Mouse (Mus musculus): Measurements from ENCODE around the gene Nf1. TPM values are rescaled to one million over a fixed set of nuclear protein-coding genes. Genes with fewer than 3 reads are reported as not detected.

Gene Nf1
- polyA plus RNA-seq, 1 experiment from 2014 or later = 2.5 TPM

DNA sequence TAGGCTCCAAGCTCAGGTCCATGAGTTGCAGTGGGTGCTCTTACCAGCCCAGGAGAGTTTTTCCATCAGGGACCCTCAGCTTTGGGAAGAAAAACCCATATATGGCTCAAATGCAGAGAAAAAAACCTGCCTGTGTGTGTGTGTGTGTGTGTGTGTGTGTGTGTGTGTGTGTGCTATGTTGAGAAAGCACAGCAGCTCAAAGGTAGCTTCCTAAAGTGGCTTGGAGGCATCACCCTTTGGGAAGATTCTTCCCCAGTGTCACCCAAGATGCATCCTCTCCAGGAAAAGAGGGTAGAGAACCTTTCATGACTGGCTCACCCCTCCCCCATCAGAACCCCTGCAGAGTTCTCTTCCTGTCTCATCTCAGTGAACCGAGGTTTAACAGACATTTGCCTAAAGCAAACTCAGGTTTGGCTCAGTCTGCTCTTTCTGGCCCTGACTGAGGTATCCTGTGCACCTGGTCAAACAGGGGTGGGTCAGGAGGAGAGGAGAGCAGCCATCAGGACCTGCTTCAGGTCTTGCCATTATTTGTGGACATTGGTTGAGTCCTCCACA lies 272.6 kb downstream of the Nf1 start:
- no peaks in the 10 kb centered on the region for H3K9me3 ChIP-seq (replicated peaks)
- no peak for ATAC-seq
- 0% methylated on average over 1 of the region's 1 CpGs for WGBS (ENCODE audit: insufficient replicate concordance)

DNA sequence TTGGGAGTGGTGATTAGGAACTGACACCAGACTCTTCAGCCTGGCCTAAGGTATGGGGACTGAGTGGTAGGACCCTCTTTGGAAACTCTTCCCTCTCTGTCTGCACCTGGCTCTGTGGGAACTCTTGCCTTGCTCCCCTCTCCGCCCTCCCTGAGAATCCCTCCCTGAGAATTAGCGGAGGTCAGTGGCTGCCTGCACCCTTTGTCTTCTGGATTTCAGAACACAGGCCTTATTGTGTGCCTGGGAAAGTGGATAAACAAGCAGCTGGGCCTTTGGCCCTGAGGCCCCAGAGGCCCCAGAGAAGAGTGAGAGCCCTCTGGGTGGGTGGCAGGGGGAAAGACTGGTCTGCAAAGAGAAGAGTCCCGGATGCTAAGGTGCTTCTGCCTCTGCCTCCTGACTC lies 273.6 kb downstream of the Nf1 start:
- ATAC-seq = no peak
- 54% methylated on average over 3 of the region's 3 CpGs for WGBS (ENCODE audit: insufficient replicate concordance)
- Histone ChIP-seq H3K9ac (no peak overlapping the region), H3K4me2 (no peak overlapping the region), H3K27me3 (replicated peaks) (peaks cover 38% of the 10 kb centered on the region), H3K4me1 (peaks cover 18% of the 10 kb centered on the region; the same call in 1 of the 2 replicates), H3K36me3 (no peaks in the 10 kb centered on the region), H3K27ac (no peak overlapping the region), H3K9me3 (replicated peaks) (no peaks in the 10 kb centered on the region), H3K4me3 (no peak overlapping the region)

More for the DNA sequence above, 272.6 kb downstream of the Nf1 start:
- no peak overlapping the region for H3K4me2 ChIP-seq
- no peak overlapping the region for H3K9ac ChIP-seq
- H3K27ac ChIP-seq = no peak overlapping the region
- no peak overlapping the region for H3K4me3 ChIP-seq
- H3K4me1 ChIP-seq = peaks cover 18% of the 10 kb centered on the region; the same call in 1 of the 2 replicates
- peaks cover 38% of the 10 kb centered on the region for H3K27me3 ChIP-seq (replicated peaks)
- H3K36me3 ChIP-seq = no peaks in the 10 kb centered on the region

DNA sequence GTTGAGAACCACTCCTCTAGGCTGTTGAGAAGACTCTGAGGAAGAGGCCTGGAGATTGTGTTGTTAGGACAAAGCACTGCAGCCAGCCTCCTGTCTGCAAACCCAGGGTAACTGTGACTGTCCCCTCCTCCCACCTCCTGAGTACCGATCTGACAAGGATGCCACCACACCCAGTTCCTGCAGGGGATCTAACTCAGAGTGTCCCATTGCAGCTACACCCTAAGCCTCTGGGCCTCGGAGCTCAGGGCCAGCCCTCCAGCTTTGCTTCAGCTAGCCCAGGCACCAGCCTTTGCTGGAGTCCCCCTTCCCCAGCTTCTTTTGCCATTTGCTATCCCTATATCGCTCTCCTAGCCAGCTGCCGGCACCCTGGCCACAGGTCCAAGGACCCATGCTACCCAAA lies 274.2 kb downstream of the Nf1 start:
- WGBS (ENCODE audit: insufficient replicate concordance) = 40% methylated on average over 4 of the region's 4 CpGs
- Histone ChIP-seq H3K9me3 (replicated peaks) (no peaks in the 10 kb centered on the region), H3K4me2 (no peak overlapping the region), H3K27me3 (replicated peaks) (peaks cover 38% of the 10 kb centered on the region), H3K4me1 (peaks cover 18% of the 10 kb centered on the region; the same call in 1 of the 2 replicates), H3K27ac (no peak overlapping the region), H3K4me3 (no peak overlapping the region), H3K9ac (no peak overlapping the region), H3K36me3 (no peaks in the 10 kb centered on the region)
- no peak for ATAC-seq

DNA sequence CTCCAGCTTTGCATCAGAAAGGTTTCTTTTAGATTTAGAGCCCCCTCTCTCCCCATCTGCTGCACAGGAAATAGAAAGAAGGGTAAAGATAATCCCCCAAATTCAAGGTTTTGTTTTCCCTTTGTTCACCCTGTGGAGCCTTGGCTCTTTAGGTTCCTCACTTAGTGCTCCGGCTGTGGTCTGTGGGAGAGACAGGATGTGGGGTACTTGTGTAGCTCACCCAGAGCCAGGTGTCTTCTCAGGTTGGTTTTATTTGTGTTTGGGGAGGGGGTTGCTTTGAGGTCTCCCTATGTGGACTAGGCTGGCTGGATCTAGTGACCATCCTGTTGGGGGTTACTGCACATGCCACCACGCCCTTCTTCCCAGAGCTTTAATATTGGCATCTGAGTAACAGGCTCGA lies 275.4 kb downstream of the Nf1 start:
- Histone ChIP-seq H3K9me3 (replicated peaks) (no peaks in the 10 kb centered on the region), H3K4me1 (peaks cover 18% of the 10 kb centered on the region; the same call in 1 of the 2 replicates), H3K9ac (no peak overlapping the region), H3K27ac (no peak overlapping the region), H3K36me3 (no peaks in the 10 kb centered on the region), H3K4me2 (no peak overlapping the region), H3K27me3 (replicated peaks) (peaks cover 38% of the 10 kb centered on the region), H3K4me3 (no peak overlapping the region)
- ATAC-seq = no peak
- WGBS (ENCODE audit: insufficient replicate concordance) = 55% methylated on average over 3 of the region's 3 CpGs

DNA sequence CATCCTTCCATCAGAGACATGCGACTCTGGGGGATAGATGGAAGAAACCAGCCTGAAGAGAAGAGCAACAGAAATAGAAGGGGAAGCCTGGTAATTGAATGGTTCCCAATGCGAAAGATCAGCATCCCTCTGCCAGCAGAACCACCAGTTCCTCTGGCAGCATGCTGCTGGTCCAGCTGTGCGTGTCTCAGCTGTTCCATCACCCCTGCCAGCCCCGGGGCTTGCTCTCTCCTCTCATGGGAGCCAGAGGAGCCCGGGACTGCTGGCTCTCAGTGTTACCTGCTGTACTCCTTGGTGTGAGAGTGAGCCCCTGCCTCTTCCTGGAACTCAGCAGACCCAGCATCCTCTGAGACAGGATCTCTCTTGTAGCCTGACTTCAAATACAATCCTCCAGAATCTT lies 276.4 kb downstream of the Nf1 start:
- H3K9me3 ChIP-seq (replicated peaks) = no peaks in the 10 kb centered on the region
- no peak overlapping the region for H3K4me3 ChIP-seq
- peaks cover 15% of the 10 kb centered on the region; the same call in 1 of the 2 replicates for H3K4me1 ChIP-seq
- H3K27ac ChIP-seq = no peak overlapping the region
- peaks cover 28% of the 10 kb centered on the region for H3K27me3 ChIP-seq (replicated peaks)
- no peak for ATAC-seq
- no peak overlapping the region for H3K4me2 ChIP-seq
- WGBS (ENCODE audit: insufficient replicate concordance) = 51% methylated on average over 5 of the region's 5 CpGs
- H3K9ac ChIP-seq = no peak overlapping the region
- no peaks in the 10 kb centered on the region for H3K36me3 ChIP-seq

DNA sequence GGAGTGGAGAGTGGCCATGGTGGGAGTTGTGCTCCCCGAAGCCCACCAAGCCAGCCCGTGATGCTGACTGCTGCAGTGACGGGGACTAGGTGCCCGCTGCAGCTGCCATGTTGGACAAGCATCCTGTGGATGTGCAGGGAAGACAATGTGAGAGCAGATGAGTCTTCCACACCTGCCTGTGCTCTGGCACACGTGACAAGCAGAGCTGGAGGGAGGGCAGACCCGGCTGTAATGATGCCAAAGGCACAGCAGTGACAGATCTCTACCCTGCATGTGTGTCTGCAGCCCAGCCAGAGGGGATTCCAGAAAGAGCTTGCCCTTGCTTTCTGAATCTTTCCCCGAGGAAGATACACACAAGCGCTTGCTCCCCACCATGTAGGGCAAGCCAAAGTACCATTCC lies 278.5 kb downstream of the Nf1 start:
- WGBS (ENCODE audit: insufficient replicate concordance) = 71% methylated on average over 8 of the region's 8 CpGs
- Histone ChIP-seq H3K4me1 (0 out of 2 replicates have a peak, but pooled peaks cover 3% of the 10 kb centered on the region), H3K9ac (no peak overlapping the region), H3K36me3 (no peaks in the 10 kb centered on the region), H3K9me3 (replicated peaks) (no peaks in the 10 kb centered on the region), H3K27me3 (replicated peaks) (peaks cover 19% of the 10 kb centered on the region; the same call in 1 of the 2 replicates), H3K4me3 (no peak overlapping the region), H3K27ac (no peak overlapping the region), H3K4me2 (no peak overlapping the region)
- no peak for ATAC-seq

DNA sequence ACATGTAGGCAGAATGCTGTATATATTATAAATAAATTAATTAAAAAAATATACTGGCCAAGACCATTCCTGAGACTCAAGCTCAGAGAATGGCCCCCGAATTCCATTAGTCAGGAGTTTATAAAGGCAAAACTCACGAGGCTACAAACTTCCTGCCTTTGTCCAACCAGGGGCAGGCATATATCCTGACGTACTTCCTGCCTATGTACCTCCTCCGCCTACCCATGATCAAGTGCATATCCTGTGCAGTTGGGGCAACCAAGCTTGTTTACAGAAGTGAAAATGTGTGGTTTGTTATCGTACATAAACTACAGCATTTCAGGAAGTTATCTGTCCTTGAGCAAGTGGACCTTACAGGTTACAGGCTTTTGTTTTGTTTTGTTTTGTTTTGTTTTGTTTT lies 283.5 kb downstream of the Nf1 start:
- WGBS (ENCODE audit: insufficient replicate concordance) = 42% methylated on average over 5 of the region's 5 CpGs
- no peak for ATAC-seq
- H3K36me3 ChIP-seq = no peaks in the 10 kb centered on the region
- no peak overlapping the region for H3K4me2 ChIP-seq
- no peaks in the 10 kb centered on the region for H3K9me3 ChIP-seq (replicated peaks)
- H3K9ac ChIP-seq = no peak overlapping the region
- no peaks in the 10 kb centered on the region for H3K4me1 ChIP-seq
- no peak overlapping the region for H3K27ac ChIP-seq
- 0 out of 2 replicates have a peak, but pooled peaks cover 3% of the 10 kb centered on the region for H3K27me3 ChIP-seq (replicated peaks)
- no peak overlapping the region for H3K4me3 ChIP-seq

DNA sequence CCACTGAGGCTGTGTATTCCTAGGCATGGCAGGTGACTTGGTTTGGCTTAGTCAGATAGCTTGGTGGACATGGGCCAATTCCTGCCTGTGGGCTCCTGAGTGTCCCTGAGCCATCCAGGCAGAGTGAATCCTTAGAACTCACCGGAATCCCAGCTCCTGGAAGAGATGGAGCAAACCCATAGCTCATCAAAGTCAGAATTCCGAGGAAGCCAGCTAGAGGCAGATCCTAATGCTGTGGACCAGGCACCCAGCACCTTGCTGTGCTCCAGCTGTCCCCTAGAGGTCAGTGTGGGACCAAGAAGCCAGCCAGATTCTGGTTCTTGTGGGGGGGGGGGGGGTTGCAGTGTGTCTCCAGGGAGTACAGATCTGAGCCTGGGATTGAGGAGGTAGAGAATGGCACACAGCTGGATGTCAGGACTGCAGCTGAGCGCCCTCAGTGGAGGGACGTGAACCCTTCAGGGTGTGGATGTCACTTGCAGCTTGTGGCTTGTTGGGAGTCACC lies 285.4 kb downstream of the Nf1 start:
- H3K9ac ChIP-seq = no peak overlapping the region

DNA sequence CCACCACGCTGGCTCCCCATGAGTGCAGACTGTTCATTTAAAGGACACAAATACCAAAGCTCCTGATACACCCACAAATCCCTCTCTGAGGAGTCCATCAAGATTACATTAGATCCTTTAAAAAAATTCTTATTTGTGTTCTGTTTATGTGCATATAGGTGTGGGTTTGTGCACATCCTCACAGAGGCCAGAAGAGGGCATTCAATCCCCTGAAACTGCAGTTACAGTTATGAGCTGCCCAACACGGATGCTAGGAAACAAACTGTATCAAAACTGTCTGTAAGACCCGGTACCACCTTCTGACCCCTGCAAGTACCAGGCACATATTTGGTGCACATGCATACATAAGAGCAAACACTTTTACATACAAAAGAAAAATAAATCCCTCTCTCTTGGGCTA lies 289.2 kb downstream of the Nf1 start:
- Histone ChIP-seq H3K4me2 (no peak overlapping the region), H3K4me3 (no peak overlapping the region), H3K9ac (no peak overlapping the region), H3K27ac (no peak overlapping the region), H3K27me3 (replicated peaks) (0 out of 2 replicates have a peak, but pooled peaks cover 5% of the 10 kb centered on the region), H3K9me3 (replicated peaks) (no peaks in the 10 kb centered on the region), H3K4me1 (peaks cover 8% of the 10 kb centered on the region), H3K36me3 (no peaks in the 10 kb centered on the region)
- 58% methylated on average over 3 of the region's 3 CpGs for WGBS (ENCODE audit: insufficient replicate concordance)
- no peak for ATAC-seq

More for the DNA sequence above, 285.4 kb downstream of the Nf1 start:
- Histone ChIP-seq H3K9me3 (replicated peaks) (no peaks in the 10 kb centered on the region), H3K27ac (no peak overlapping the region), H3K36me3 (no peaks in the 10 kb centered on the region), H3K27me3 (replicated peaks) (0 out of 2 replicates have a peak, but pooled peaks cover 5% of the 10 kb centered on the region), H3K4me1 (no peaks in the 10 kb centered on the region), H3K4me2 (no peak overlapping the region), H3K4me3 (no peak overlapping the region)
- no peak for ATAC-seq
- WGBS (ENCODE audit: insufficient replicate concordance) = 12% methylated on average over 4 of the region's 4 CpGs

DNA sequence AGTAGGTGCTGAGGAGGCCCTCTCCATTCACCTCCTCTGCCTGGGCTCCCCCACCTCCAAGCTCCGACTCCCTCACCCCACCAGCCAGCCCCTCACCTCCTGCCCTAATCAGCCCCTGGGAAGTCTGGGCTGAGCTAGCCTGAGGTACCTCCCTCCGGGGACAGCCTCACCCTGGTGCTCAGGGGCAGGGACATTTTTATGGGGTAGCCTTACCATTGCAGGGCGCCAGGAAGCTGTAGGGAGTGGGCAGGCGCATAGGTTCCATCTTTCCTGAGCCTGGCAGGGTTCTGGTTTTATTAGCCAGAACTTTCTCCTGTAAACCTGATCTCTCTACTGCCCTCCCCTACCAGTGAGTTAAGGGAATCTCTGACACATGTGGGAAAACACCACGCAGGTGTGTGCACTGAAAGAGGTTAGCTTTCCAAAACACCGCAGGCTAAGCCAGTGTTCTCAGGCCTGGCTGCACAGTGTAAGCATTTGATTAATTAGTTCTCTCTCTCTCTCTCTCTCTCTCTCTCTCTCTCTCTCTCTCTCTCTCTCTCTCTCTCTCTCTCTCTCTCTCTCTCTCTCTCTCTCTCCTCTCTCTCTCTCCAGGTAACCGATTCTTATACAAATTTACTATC lies 290.4 kb downstream of the Nf1 start:
- no peak overlapping the region for H3K27ac ChIP-seq
- H3K9ac ChIP-seq = no peak overlapping the region
- H3K4me2 ChIP-seq = no peak overlapping the region
- no peak overlapping the region for H3K4me3 ChIP-seq
- H3K4me1 ChIP-seq = peaks cover 15% of the 10 kb centered on the region
- ATAC-seq = no peak
- H3K36me3 ChIP-seq = no peaks in the 10 kb centered on the region
- WGBS (ENCODE audit: insufficient replicate concordance) = 66% methylated on average over 7 of the region's 7 CpGs
- 0 out of 2 replicates have a peak, but pooled peaks cover 5% of the 10 kb centered on the region for H3K27me3 ChIP-seq (replicated peaks)
- no peaks in the 10 kb centered on the region for H3K9me3 ChIP-seq (replicated peaks)

DNA sequence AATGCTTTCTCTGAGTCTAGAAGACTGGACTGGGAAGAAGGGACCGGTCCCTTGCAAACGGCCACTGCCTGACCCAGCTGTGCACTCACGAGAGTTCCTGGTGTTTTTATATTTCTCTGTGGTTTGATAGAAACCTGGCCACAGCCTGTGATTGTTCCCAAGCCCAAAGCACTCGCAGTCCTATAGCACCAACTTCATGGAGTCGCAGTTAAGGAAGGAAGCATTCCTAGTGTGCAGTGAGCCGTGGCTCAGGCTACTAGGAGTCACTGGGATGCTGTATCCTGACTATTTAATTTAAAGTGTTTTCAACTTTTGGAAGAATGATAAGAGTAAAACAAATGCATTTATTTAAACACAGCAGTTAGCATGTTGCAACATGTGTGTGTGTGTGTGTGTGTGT lies 291.0 kb downstream of the Nf1 start:
- WGBS (ENCODE audit: insufficient replicate concordance) = 68% methylated on average over 6 of the region's 6 CpGs

More for the DNA sequence above, 291.0 kb downstream of the Nf1 start:
- H3K4me1 ChIP-seq = peaks cover 15% of the 10 kb centered on the region
- no peak for ATAC-seq
- H3K27ac ChIP-seq = no peak overlapping the region
- H3K4me3 ChIP-seq = no peak overlapping the region
- H3K4me2 ChIP-seq = no peak overlapping the region
- no peak overlapping the region for H3K9ac ChIP-seq
- no peaks in the 10 kb centered on the region for H3K36me3 ChIP-seq
- no peaks in the 10 kb centered on the region for H3K9me3 ChIP-seq (replicated peaks)
- H3K27me3 ChIP-seq (replicated peaks) = 0 out of 2 replicates have a peak, but pooled peaks cover 5% of the 10 kb centered on the region

All from liver, embryonic 12.5 days (tissue).